Mouse (Mus musculus) yolk sac, embryonic 10.5 days (tissue): ENCODE data around the gene Pou2f2.

Experiments used
- DNase-seq: peaks from one replicate; pipeline ENCODE4 v3.0.0-alpha.2; 2017; ENCODE audit warnings: low spot score

Pou2f2 gene

GRCm38 (mm10) chr7:25179606-25180161 is at the start of gene Pou2f2:
Gene Pou2f2 (minus strand): TSS chr7:25179726.
- peak; percentile 62 for DNase-seq

- no peak for DNase-seq
Measured at GRCm38 (mm10) chr7:25227523-25228300, 48.2 kb upstream of the Pou2f2 start.

- no peak for DNase-seq
Measured at GRCm38 (mm10) chr7:25222275-25222967, 42.9 kb upstream of the Pou2f2 start.

- DNase-seq, result peak; percentile 98
Measured at GRCm38 (mm10) chr7:25221102-25221883, 41.8 kb upstream of the Pou2f2 start, which contains the start of gene Zfp526. Gene Zfp526 (plus strand): TSS chr7:25221425.

GRCm38 (mm10) chr7:25220457-25221101 is 41.1 kb upstream of the Pou2f2 start, which contains the start of gene Dedd2:
Gene Dedd2 (minus strand): TSS chr7:25220615.
- DNase-seq, result peak; percentile 69

GRCm38 (mm10) chr7:25219756-25220456 is 40.4 kb upstream of the Pou2f2 start:
- DNase-seq, result peak; percentile 96

GRCm38 (mm10) chr7:25219416-25219750 is 39.9 kb upstream of the Pou2f2 start:
- no peak for DNase-seq

GRCm38 (mm10) chr7:25218705-25219415 is 39.3 kb upstream of the Pou2f2 start:
- peak; percentile 85 for DNase-seq

GRCm38 (mm10) chr7:25217653-25218395 is 38.3 kb upstream of the Pou2f2 start:
- DNase-seq, result no peak

GRCm38 (mm10) chr7:25214172-25214571 is 34.6 kb upstream of the Pou2f2 start:
- DNase-seq, result no peak

GRCm38 (mm10) chr7:25213099-25213498 is 33.6 kb upstream of the Pou2f2 start:
- no peak for DNase-seq

- DNase-seq, result no peak
Measured at GRCm38 (mm10) chr7:25210482-25210881, 31.0 kb upstream of the Pou2f2 start.

- DNase-seq, result no peak
Measured at GRCm38 (mm10) chr7:25209161-25209622, 29.7 kb upstream of the Pou2f2 start.

- no peak for DNase-seq
Measured at GRCm38 (mm10) chr7:25206094-25206830, 26.7 kb upstream of the Pou2f2 start.

- no peak for DNase-seq
Measured at GRCm38 (mm10) chr7:25205355-25206093, 26.0 kb upstream of the Pou2f2 start.

- no peak for DNase-seq
Measured at GRCm38 (mm10) chr7:25203624-25204023, 24.1 kb upstream of the Pou2f2 start.

GRCm38 (mm10) chr7:25197384-25198018 is 18.0 kb upstream of the Pou2f2 start:
- peak; percentile 74 for DNase-seq

GRCm38 (mm10) chr7:25196107-25196506 is 16.6 kb upstream of the Pou2f2 start:
- no peak for DNase-seq
